Mouse (Mus musculus): ENCODE data around the gene Hddc3. TPM values are rescaled to one million over a fixed set of nuclear protein-coding genes. Genes with fewer than 3 reads are reported as not detected.

Gene Hddc3
- total and polyA plus RNA-seq, 3 experiments, result 2.6 to 12.6 (median 5.5) TPM

DNA sequence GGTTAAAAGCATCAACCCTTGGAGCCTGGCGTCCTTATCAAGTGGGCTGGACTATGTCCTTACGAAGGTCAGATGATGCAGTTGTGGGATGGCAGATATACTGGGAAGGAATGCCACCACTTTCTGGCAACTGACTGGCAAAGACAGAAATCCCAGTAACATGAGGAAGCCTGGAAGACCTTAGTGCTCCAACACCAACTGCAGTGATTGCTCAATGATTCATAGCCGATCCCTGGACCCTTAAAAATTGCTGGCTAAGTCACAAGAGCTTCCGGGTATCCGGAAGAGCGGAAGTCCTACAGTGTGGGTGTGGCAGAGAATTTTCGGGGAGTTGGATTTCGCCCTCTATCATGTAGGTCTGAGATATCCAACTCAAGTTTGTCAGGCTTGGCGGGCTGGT is 3.3 kb downstream of the Hddc3 start:
- H3K27ac ChIP-seq (ENCODE audit: insufficient read depth, low read depth), result no peak overlapping the region
- no peak overlapping the region for H3K4me3 ChIP-seq (replicated peaks in 1 of 3; ENCODE audit: low read depth in 2 of 3, low read length in 2 of 3, poor library complexity in 1 of 3)
- peaks cover 15 to 35% of the 10 kb centered on the region in 2 experiments for H3K36me3 ChIP-seq (replicated peaks in 1 of 2; ENCODE audit: control insufficient read depth in 1 of 2, insufficient read depth in 1 of 2, low read length in 1 of 2)
- peaks cover 10 to 32% of the 10 kb centered on the region in 2 experiments for H3K4me1 ChIP-seq (ENCODE audit: control insufficient read depth in 1 of 2, insufficient read depth in 2 of 2)
- no peaks in the 10 kb centered on the region for H3K79me2 ChIP-seq (replicated peaks; ENCODE audit: control insufficient read depth, extremely low read depth, insufficient read depth, poor library complexity, severe bottlenecking)
- dilution Hi-C loops (cut with MboI; ENCODE audit: extremely low pct_ligation_motif_present, extremely low pct_unique_long_range_greater_than_20kb, low sequenced_read_pairs) (no loop called here), in situ Hi-C loops (cut with MboI; ENCODE audit: low pct_ligation_motif_present, low pct_unique_long_range_greater_than_20kb, low sequenced_read_pairs) (no loop called here)
- no peak overlapping the region for H3K4me2 ChIP-seq (ENCODE audit: insufficient read depth, low read depth, poor library complexity, severe bottlenecking)
- peaks cover 6% of the 10 kb centered on the region for H3K9me3 ChIP-seq (replicated peaks; ENCODE audit: low read length)
- DNase-seq (ENCODE audit: extremely low read depth), result no peak
- H3K9ac ChIP-seq (ENCODE audit: insufficient read depth, low read depth), result no peak overlapping the region
- no peak for TF ChIP-seq MEF2A (IDR thresholded peaks at IDR 0.05; ENCODE audit: borderline replicate concordance, low read depth, low read length)
- TF ChIP-seq USF2 (conservative IDR thresholded peaks at IDR 0.05; ENCODE audit: low read depth, low read length), result no peak
- no peak for TF ChIP-seq KAT2A (IDR thresholded peaks at IDR 0.05; ENCODE audit: insufficient replicate concordance, low read length)
- TF ChIP-seq NRF1 (IDR thresholded peaks at IDR 0.05; ENCODE audit: low read depth, low read length), result no peak
- TF ChIP-seq PAX5 (IDR thresholded peaks at IDR 0.05; ENCODE audit: low read length), result no peak
- TF ChIP-seq ELF1 (IDR thresholded peaks at IDR 0.05; ENCODE audit: low read depth, low read length), result no peak
- no peak for TF ChIP-seq EP300 (IDR thresholded peaks at IDR 0.05; ENCODE audit: low read length)
- no peak for TF ChIP-seq CHD2 (IDR thresholded peaks at IDR 0.05; ENCODE audit: low read length)
- no peak for TF ChIP-seq ZMIZ1 (IDR thresholded peaks at IDR 0.05; ENCODE audit: low read depth, low read length)
- TF ChIP-seq RAD21 (IDR thresholded peaks at IDR 0.05; ENCODE audit: low read depth, low read length), result no peak
- TF ChIP-seq IRF4 (IDR thresholded peaks at IDR 0.05; ENCODE audit: low read depth, low read length), result no peak
- no peak for TF ChIP-seq SMC3 (IDR thresholded peaks at IDR 0.05; ENCODE audit: low read depth, low read length)
- no peak for TF ChIP-seq ETS1 (conservative IDR thresholded peaks at IDR 0.05; ENCODE audit: low read depth, low read length)
- no peak for TF ChIP-seq MXI1 (IDR thresholded peaks at IDR 0.05; ENCODE audit: low read depth, low read length)
- no peak for TF ChIP-seq TBP (conservative IDR thresholded peaks at IDR 0.05; ENCODE audit: low read depth, low read length)
- TF ChIP-seq JUND (conservative IDR thresholded peaks at IDR 0.05; ENCODE audit: low read depth, low read length), result no peak
- no peak for TF ChIP-seq CTCF (conservative IDR thresholded peaks at IDR 0.05 in 1 of 2, IDR thresholded peaks at IDR 0.05 in 1 of 2; ENCODE audit: low read depth in 2 of 2, low read length in 2 of 2)
- H3K27me3 ChIP-seq (replicated peaks), result peaks cover 13% of the 10 kb centered on the region

DNA sequence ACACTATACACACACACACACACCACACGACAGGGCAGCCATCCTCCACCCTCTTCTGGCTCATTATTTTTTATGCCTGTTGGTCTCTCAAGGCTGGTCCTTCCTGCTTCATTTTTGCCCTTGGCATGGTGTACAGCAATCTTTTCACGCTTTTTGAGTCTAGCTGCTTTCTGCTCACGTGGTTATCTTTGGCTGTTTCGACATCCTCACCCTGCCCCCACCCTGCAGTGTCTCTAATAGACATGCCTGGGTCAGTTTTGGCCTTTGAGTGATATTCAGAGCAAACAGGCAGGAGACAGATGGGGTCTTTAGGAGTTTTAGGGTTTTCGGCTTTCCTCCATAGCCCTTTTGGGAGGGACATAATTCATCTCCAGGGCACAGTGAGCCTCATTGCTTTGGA is 3.9 kb downstream of the Hddc3 start:
- Histone ChIP-seq H3K79me2 (replicated peaks; ENCODE audit: control insufficient read depth, extremely low read depth, insufficient read depth, poor library complexity, severe bottlenecking) (no peaks in the 10 kb centered on the region), H3K4me3 (replicated peaks in 1 of 3; ENCODE audit: low read depth in 2 of 3, low read length in 2 of 3, poor library complexity in 1 of 3) (no peak overlapping the region), H3K27ac (ENCODE audit: insufficient read depth, low read depth) (no peak overlapping the region), H3K4me1 (ENCODE audit: control insufficient read depth in 1 of 2, insufficient read depth in 2 of 2) (peaks cover 9 to 26% of the 10 kb centered on the region in 2 experiments), H3K9ac (ENCODE audit: insufficient read depth, low read depth) (no peak overlapping the region), H3K27me3 (replicated peaks) (peaks cover 6% of the 10 kb centered on the region), H3K4me2 (ENCODE audit: insufficient read depth, low read depth, poor library complexity, severe bottlenecking) (no peak overlapping the region), H3K9me3 (replicated peaks; ENCODE audit: low read length) (peaks cover 6% of the 10 kb centered on the region), H3K36me3 (replicated peaks in 1 of 2; ENCODE audit: control insufficient read depth in 1 of 2, insufficient read depth in 1 of 2, low read length in 1 of 2) (peaks cover 20 to 40% of the 10 kb centered on the region in 2 experiments)
- dilution Hi-C loops (cut with MboI; ENCODE audit: extremely low pct_ligation_motif_present, extremely low pct_unique_long_range_greater_than_20kb, low sequenced_read_pairs) (no loop called here), in situ Hi-C loops (cut with MboI; ENCODE audit: low pct_ligation_motif_present, low pct_unique_long_range_greater_than_20kb, low sequenced_read_pairs) (no loop called here)
- TF ChIP-seq E2F4 (IDR thresholded peaks at IDR 0.05; ENCODE audit: insufficient replicate concordance, low read depth, low read length) (no peak), ZMIZ1 (IDR thresholded peaks at IDR 0.05; ENCODE audit: low read depth, low read length) (no peak), SMC3 (IDR thresholded peaks at IDR 0.05; ENCODE audit: low read depth, low read length) (no peak), ZKSCAN1 (IDR thresholded peaks at IDR 0.05; ENCODE audit: borderline replicate concordance, low read depth, low read length) (no peak), MEF2A (IDR thresholded peaks at IDR 0.05; ENCODE audit: borderline replicate concordance, low read depth, low read length) (no peak), PAX5 (IDR thresholded peaks at IDR 0.05; ENCODE audit: low read length) (no peak), RAD21 (IDR thresholded peaks at IDR 0.05; ENCODE audit: low read depth, low read length) (no peak), ZC3H11A (IDR thresholded peaks at IDR 0.05; ENCODE audit: low read depth, low read length) (no peak), TCF12 (IDR thresholded peaks at IDR 0.05; ENCODE audit: low read depth, low read length) (no peak)
- no peak for DNase-seq (ENCODE audit: extremely low read depth)
